Mouse (Mus musculus) embryo, embryonic 9.5 days (tissue): ENCODE data around the gene Msh5.
"Not testable (repeated sequence)": the region's sequence is repeated elsewhere in the genome, so short reads cannot be mapped to it uniquely, and the experiment has no call there.

Source experiments
- DNase-seq: peaks from one replicate; pipeline ENCODE4 v3.0.0-alpha.2; 2017; ENCODE audit errors: extremely low spot score

Gene Msh5

DNA sequence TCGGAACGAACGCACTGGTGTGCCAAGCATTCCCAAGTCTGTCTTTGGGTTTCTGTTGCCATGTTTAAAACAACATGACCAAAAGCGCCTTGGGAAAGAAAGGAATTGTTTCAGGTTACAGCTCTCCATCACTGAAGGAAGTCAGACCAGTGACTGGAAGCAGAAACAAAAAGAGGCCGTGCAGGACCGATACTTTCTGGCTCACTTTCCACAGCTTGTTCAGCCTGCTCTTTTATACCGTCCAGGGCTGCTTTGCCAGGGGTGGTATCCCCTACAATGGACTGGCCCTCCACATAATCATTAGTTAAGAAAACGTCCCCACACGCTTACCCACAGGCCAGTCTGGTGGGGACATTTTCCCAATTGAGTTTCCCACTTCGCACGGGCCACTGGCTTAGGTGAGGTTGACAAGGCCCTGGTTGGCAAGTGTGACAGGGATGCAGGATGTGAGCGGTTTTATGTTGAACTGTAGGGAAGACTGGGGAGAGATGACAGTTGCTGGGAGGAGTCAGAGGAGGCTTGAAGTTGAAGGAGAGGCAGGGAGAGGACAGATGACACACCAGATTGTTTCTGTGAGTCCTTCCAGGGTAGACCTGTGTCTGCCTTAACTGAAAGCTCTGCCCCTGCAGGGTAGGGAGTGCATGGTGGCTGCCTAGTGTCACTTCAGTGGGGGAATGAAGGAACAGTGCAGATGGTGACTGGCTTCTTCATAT is 44.2 kb downstream of the Msh5 start:
- no peak for DNase-seq

DNA sequence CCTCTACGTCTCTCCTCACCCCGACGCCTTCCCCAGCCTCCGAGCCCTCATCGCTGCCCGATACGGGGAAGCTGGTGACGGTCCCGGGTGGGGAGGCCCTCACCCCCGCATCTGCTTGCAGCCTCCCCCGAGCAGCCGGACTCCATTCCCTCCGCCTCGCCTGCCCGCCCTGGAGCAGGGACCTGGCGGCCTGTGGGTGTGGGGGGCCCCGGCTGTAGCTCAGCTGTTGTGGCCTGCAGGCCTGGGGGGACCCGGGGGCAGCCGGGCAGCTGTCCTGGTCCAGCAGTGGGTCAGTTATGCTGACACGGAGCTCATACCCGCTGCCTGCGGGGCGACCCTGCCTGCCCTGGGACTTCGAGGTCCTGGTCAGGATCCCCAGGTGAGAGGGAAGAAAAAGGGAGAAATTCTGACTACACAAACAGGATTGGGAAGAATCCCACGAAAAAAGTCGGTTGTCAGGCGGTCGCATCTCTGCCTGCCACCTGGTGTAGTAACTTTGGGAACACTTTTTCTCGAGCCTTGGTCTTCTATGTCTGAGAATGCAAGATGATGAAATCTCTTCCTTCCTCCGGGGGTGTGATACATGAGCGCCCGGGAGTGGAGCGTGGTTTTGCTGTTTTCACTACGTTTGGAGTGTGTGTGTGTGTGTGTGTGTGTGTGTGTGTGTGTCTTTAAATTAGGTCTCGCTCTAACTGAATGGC is 44.9 kb downstream of the Msh5 start:
- DNase-seq = no peak

DNA sequence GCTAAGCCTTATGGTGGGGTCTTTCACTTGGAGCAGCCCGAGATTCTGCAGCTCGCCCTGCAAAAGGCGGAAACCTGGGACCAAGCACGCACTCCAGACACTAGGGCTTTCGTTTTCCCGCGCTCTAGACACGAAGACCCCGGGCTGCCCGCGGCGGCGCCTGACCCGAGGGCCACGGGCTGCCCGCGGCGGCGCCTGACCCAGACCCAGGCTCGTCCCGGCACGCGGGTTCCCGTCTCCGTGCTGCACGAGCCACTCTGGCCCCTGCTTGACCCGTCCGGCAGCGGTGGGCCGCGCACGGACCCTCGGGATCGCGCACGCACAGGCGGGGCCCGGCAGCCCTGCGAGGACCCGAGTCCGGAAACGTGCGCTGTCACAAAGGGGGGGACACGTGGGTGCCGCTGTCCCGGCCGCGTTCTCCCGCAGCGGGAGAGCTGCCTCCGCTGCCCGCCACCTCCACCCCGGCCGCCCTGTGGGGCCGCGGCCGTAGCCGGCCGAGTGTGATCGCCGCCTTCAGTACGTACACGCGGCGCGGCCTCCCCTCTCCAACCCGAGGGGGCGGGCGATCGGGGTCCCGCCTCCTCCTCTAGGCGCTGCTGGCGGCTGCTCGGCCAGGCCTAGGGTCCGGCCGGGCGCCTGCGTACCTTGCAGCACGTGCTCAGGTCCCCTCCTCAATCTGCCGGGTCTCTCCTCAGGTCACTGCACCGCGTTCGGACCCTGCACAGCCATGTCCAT is 45.7 kb downstream of the Msh5 start, which contains the start of gene Vars:
Vars (plus strand) TSS at position 271 of the 735 bp plus-strand sequence.
- DNase-seq = peak; percentile 100

DNA sequence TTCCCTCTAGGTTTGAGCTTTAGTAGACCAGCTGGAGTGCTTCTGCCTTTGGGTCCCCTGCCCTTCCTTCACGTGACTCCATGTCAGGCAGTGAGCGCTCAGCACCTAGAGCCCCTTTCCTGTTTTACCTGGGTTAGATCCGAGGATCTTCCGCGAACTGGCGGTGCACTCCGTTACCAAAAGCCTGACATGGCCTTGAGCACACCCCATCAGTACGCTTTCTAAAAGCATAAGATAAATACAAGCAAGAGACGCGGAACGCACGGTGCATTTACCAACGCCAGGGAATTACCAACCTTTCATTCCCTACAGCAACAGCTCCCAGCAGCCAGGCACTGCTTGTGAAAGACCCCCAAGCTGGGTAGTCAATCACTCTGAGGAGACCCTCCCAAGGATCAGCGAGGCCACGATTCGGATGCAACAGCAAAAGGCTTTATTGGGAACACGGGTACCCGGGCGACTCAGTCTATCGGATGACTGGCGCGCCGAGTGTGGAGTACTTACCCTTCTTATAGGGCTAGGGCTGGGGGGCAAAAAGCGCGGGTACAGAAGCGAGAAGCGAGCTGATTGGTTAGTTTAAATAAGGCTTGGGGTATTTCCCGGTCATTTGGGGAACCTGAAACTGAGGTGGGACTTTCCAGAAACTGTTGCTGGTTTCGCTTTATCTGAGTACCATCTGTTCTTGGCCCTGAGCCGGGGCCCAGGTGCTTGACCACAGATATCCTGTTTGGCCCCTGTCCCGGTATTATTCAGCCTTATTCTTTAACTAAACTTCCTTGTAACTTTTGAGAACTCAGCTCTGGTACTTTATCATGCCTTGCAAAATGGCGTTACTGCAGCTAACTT is 46.5 kb downstream of the Msh5 start:
- peak; percentile 60 for DNase-seq

DNA sequence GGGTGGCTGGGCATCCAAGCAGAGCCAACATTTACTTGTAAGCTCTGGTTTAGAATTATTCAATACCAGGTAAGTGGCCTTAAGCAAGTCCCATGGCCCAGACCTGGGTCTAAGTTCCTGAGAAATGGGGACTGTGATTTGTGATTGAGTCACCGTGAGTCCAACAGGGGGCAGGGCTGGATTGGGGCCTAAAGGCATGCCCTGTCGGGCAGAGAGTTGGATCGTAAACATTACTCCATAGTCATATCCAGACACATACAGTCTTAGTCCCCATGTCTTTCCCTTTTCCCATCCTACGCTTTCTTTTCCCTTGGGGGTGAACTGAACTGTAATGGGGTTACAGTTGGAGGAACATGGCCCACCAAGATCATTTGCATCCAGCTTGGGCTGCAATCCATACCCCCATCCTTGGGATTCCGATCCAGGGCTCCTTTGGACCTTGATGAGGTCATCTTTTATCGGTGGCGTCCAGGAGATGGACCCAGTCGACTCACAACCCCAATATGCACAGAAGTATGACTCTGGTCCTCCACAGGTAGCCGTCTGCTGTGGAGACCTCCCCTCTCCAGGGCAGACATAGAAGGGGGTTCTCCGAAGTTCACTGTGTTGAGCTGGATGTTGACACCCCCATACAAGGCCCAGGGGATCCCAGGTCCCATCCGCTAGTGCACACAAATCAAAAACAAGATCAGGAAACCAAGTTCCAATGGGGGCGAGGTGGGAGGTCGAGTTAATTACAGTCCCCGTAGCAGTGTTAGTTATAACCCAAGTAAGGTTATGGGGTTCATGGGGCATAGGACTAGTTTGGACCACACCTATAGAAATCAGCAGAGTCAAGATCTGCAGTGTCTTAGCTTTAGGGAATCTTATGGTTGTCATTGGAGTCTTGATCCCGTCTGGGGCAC is 47.8 kb downstream of the Msh5 start:
- no peak for DNase-seq

DNA sequence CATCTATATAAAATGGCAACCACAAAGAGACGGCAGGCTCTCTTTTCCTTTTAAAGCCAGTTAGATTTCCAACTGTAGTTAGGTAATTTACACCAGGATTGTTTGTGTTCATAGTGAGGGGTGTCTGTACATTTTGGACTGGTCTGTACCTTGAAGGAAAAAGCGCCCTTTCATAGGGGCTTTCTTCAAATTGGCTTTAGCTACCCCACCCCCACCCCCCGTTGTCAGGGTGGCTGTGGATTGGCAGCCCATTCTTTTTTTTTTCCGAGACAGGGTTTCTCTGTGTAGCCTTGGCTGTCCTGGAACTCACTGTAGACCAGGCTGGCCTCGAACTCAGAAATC is 49.4 kb downstream of the Msh5 start:
- no peak for DNase-seq

DNA sequence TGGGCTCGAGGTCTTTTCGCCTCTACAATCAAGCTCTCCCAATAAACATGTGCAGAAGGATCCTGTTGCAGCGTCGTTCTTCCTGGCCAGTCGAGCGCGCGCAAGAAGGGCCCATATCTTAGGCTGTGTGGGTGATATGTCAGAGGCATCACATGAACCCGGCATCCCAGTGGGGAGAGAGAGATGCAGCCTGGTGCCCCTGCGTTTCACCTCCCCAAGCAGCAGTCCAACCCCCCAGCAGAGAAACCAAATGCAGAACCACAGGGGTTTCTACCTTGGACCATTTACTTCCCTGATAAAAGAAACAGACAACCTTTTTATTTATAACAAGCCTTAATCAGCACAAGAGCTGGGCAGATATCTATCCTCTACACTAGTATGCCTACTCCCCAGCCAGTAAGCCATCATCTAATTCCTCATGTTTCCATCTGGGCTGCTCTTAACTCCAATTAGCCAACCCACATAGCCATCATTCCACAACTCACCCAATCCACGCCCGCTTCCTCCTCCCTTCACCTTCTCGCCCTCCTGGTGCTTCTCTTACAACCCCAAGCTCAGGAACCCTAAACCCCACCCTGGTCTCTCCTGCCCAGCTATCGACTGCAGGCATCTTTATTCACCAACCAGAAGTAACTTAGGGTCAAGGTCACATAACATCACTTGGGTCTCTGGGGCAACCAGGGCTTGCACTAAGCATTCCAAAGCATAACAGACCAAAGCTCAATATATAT is 50.0 kb downstream of the Msh5 start:
- DNase-seq = no peak

DNA sequence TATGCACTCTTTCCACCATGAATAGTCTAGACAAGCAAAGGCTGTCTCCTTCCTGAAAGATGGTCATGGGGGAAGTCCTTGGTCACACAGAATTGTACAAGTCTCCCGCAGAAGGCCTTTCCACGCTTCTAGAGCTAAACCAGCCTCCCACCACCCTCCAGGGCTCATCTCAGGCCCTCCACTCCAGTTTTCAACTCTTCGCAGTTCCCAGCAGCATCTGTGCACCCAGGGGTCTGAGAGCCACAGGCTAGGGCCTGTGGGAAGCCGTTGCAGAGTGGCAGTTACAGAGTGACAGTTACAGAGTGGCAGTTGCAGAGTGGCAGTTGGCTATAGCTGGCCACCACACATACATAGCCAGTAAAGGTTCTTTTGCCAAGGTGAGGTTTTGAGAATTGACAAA is 50.6 kb downstream of the Msh5 start:
- not testable (repeated sequence) for DNase-seq

DNA sequence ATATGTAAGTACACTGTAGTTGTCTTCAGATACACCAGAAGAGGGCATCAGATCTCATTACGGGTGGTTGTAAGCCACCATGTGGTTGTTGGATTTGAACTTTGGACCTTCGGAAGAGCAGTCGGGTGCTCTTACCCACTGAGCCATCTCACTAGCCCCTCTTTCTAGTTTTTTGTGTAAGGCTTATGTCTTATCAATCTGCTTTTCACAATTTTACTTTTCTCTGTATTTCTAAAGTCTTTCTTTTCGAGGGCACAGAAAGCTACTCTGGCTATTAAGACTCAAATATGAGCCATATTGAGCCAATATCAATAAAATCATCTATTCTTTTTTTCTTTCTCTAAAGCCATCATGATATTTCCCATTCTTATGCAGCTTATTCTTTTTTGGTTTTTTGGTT is 51.4 kb downstream of the Msh5 start:
- not testable (repeated sequence) for DNase-seq

DNA sequence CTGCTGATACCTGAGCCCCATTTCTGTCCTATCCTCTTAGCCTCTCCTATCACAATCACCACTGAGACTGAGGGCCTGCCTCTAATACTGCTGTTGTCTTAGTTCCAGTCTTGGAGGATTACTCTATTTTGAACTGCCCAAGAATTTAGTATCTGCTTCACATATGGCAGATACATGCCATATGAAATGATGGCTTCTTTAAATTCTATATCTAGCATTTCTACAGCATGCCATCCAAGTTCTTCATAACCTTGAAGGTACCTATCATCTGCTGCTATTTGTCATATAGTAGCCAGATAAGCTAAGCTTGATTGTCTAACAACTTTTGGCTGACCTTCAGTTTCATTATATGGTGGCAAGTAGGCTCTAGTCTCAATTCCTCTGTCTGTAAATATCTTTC is 51.8 kb downstream of the Msh5 start:
- DNase-seq = no peak

DNA sequence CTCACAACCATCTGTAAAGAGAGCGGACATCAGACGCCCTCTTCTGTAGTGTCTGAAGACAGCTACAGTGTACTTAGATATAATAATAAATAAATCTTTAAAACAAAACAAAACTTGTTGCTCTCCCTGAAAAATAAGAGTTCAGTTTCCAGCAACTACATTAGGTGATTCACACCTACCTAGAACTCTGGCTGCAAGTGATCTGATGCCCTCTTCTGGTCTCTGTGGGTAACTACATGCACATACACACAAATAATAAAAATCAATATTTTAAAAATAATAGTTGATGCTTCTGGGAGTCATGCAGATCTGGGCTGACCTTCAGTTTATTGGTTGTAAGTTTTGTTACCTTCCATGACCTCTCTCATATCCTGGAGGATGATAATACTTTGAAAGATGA is 62.3 kb downstream of the Msh5 start:
- no peak for DNase-seq

DNA sequence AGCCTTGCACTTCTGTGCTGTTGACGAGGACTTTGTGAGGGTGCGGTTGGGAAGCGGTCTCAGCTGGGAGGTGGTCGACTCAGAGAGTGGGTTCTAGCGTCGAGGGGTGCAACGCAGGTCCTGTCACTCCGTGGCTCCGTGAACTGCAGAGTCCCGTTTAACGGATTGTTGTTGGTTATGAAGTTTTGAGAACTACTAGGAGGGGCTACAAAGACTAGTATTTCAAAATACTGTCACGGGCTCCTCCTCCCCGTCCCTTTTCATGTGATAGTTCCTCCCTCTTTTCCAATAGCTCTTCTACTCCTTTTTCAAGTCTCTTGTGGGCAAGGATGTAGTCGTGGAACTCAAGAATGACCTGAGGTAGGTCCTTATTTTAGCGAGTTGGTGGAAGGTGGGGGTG is 64.2 kb downstream of the Msh5 start:
- no peak for DNase-seq

DNA sequence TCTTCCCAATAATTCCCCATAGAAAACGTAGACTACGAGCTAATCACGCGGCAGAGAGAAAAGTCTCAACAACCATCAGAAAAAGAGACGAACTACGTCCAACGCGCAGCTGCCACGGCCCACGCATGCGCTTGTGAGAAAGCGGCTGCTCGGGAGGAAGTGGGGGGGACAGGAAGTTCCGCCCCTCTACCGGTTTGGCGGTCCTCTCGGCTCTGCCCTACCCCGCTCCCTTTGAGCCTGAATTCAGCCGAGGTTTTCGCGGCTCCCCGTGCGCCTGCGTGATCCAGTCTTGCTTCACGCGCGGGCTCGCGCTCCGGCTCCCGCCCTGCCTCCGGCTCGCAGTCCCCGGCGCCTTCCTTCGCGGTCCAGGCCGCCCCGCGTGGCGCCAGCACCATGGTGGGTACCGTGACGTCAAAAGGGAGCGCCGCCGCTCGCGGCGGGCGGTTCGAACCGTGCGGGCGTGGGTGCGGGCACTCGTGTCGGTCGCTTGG is 64.8 kb downstream of the Msh5 start, which contains the start of gene Lsm2:
Lsm2 (plus strand) TSS at position 173 of the 491 bp plus-strand sequence.
- peak; percentile 92 for DNase-seq

DNA sequence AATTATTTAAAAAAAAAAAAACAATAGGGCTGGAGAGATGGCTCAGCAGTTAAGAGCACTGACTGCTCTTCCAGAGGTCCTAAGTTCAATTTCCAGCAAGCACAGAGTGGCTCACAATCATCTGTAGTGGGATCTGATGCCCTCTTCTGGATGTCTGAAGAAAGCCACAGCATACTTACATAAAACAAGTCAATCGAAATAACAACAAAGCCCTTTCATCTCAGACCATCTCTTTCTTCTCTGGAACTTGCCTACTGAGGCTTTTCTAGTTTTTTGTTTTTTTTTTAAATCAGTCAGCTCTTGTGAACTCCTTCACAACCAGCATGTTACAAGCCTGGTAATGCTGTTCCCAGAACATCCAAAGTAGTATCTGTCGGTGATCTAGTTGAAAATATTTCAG is 65.9 kb downstream of the Msh5 start:
- DNase-seq = peak; percentile 38

DNA sequence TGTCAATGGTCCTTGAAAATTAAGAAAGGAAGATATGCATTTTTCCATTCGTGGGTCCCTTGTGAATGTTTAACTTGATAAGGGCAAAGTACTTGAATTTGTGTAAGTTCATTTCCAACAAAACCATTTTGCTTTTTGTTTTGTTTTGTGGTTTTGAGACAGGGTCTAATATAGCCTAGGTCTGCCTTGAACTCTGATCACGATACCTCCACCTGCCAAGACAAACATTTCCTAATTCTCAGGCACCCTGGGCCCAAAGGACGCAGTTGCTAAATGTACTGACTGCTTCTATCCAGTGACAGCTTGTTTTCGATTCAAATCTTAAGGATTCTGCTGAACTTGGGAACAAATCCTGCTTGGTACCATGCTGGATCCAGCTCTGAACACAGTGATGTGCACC is 66.9 kb downstream of the Msh5 start:
- DNase-seq = no peak
